Mouse (Mus musculus): ENCODE results near the gene Ccdc171.

GRCm38 (mm10) chr4:83571033-83571432 lies 45.7 kb downstream of the Ccdc171 start:
- TF ChIP-seq POLR2A (IDR thresholded peaks at IDR 0.05; ENCODE audit: borderline replicate concordance, low read depth, low read length) = no peak
- no peak for TF ChIP-seq CTCF (IDR thresholded peaks at IDR 0.05; ENCODE audit: low read depth, low read length)

Data from bone marrow macrophage, adult 2 months (primary cell).